Mouse (Mus musculus) left cerebral cortex, postnatal 25 days (tissue): ENCODE data around the gene Tmem254a. TPM values are rescaled to one million over a fixed set of nuclear protein-coding genes. Genes with fewer than 3 reads are reported as not detected.
"Not testable (repeated sequence)": the region's sequence is repeated elsewhere in the genome, so short reads cannot be mapped to it uniquely, and the experiment has no call there.

Experiments used
- DNase-seq, 2 experiments: peaks; one replicate each; pipeline ENCODE4 v3.0.0; 2022; ENCODE audit warnings: low spot score in 2 of 2, mixed read lengths in 1 of 2
- intact Hi-C: fragments of 180-260 bp; cut with DNase I; formaldehyde crosslinking; loops from one replicate; pipeline ENCODE4 v1.15.1; 2025
- total RNA-seq, 2 experiments: library from RNA; stranded (reverse); gene quantifications; 2 replicates each; pipeline ENCODE4 v1.2.3; 2021

Tmem254a gene
- total RNA-seq = 10 to 100 TPM in 1 of 2 experiments, 1 to 10 TPM in 1; 5.7 to 11.0 TPM

DNA sequence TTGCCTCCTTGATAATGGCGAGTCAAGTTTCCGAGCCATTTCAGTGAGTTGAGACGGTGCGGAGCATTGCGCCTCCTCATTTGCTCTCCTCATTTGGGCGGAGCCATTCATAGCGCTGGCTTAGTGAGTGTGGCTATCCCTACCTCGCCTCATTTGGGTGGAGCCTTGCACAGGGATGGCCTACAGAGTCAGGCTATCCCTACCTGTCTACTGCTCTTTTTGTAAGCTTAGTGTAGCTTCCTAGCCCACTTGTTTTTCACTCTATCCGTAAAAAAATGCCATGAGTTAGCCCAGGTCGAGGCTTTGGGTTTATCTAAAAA is at the start of gene Tmem254a:
Tmem254a (minus strand) TSS at position 111 of the 320 bp plus-strand sequence.
- DNase-seq, intact Hi-C loops: not testable (repeated sequence)

GRCm38 (mm10) chr14:25957861-25958260 is 30.4 kb upstream of the Tmem254a start:
- DNase-seq, intact Hi-C loops: not testable (repeated sequence)

GRCm38 (mm10) chr14:25938004-25938403 is 10.5 kb upstream of the Tmem254a start, which contains the start of gene Cphx1:
Gene Cphx1 (plus strand): TSS chr14:25938304.
- intact Hi-C loops, DNase-seq: not testable (repeated sequence)

GRCm38 (mm10) chr14:25936867-25937630 is 9.6 kb upstream of the Tmem254a start:
- DNase-seq, intact Hi-C loops: not testable (repeated sequence)

DNA sequence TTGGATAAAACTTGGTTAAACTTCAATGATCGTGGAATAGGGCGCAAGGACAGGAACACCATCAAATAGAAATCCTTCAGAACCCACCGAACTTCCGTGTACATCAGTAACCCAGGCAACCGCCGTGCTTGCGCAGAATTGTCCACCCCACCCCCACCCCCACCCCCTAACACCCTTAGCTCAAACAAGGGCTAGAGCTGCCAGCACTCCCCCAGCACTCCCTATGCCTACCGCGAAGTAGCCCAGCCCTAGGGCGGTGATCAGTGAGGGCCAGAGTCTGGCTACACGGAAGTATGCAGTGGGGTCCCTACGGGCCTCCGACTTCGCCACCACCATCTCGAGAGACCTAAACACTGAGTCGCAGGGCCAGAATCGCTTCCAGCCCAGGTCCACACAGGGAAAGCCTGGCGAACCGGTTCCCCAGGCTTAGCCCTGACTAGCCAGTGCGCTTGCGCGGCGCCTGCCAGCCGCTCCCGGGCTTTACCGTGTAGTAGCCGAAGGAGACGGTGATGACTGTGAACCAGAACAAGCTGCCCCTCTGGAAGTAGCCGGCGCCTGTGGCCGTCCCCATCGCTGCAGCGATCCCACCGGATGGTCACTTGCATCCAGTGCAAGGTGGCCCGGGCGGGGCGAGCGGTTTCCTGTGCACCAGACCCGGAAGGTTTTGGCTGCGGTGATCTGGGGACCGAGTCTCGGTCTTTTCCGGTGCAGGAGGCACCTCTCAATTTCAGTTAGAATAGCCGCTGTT is 484 bp downstream of the Tmem254a start:
- DNase-seq, intact Hi-C loops: not testable (repeated sequence)

DNA sequence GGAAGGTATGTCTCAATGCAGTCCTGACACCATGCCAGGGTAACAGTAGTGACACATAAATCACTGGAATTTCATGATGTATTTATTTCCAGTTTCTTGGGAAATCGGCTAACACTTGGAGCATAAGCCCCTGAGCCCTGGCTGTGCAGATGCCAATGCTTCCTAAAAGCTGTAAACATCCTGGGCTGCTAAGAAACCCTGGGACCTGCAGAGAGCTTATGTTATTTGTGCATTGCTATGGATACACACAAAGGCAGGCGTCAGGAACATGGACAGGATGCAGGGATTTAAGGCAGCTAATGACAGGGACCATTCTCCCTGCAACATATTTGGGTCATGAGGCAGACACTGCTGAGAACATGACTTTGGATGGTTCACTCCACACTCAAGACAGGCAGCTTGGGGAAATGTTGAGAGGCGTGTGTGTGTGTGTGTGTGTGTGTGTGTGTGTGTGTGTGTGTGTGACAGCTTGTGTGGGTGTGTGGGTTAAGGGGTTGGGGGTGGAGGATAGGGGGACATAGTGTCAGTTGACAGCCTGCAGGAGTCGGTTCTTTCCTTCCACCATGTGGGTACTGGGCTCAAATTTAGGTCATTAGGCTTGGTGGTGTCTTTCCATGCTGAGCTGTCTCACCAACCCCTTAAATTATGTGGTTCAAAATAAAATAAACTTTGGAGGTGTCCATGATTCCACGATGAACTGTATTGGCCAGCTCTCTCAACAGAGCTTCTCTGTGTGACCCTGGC is 8.9 kb downstream of the Tmem254a start:
- intact Hi-C loops = not testable (repeated sequence)

DNA sequence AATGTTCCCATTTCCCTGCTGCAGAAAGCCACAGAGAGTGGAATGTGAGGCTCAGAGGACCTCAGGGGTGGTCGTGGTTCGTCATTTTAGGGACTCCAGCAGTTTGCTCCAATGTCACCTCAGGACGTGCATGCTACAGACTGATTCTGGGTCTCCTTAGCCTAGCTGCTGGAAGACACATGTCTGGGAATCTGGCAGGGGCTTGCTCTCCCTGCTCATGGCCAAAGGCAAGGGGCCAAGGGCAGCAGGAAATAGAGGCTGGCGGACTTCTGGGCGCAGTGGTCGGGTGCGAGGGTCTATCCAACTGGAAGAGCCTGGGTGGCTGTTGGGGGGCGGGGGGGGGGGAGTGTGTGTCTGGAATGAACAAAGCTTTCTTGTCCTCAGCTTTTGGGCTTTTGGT is 18.5 kb downstream of the Tmem254a start:
- intact Hi-C loops, DNase-seq: not testable (repeated sequence)

More for the DNA sequence above, 8.9 kb downstream of the Tmem254a start:
- not testable (repeated sequence) for DNase-seq

DNA sequence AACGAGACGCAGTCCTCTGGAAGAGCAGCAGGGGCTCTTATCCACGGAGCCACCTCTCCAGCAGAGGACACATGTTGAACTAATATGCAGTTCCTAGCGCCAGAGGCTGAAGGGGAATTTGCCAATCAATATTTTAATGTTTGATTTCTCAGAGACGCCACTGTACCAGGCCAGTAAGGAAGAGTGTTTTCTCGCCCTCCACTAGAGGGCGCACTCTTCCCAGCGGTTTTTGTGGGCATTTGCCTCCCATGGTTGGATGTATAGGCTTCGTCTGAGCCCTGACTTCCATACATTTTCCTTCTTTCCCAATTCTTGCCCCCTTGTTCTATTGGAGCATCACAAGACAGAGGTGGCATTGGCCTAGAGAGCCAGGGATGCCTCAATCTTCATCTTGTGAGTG is 20.2 kb downstream of the Tmem254a start:
- intact Hi-C loops, DNase-seq: not testable (repeated sequence)

DNA sequence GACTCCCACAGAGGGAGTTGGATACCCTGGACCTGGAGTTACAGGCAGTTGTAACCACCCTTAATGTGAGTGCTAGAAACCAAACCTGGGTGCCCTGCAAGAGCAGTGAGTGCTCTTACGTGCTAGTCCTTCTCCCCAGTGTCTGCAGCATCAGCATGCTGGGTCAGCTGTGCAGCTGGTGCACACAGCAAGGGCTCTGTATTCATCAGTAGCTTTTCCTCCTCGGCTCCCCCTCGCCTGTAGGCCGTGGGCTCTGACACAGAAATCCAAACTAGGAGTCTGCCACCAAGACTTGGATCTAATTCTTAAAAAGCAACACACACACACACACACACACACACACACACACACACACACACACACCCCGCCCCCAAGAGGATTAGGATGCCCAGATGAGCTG is 22.2 kb downstream of the Tmem254a start:
- peak; percentile 0 to 11 for DNase-seq
- intact Hi-C loops = not testable (repeated sequence)

GRCm38 (mm10) chr14:25903000-25903399 is 24.5 kb downstream of the Tmem254a start, which contains the start of gene Plac9a:
Gene Plac9a (minus strand): TSS chr14:25903100.
- intact Hi-C loops, DNase-seq: not testable (repeated sequence)

GRCm38 (mm10) chr14:25895686-25896085 is 31.8 kb downstream of the Tmem254a start:
- DNase-seq, intact Hi-C loops: not testable (repeated sequence)

- intact Hi-C loops, DNase-seq: not testable (repeated sequence)
Observed at GRCm38 (mm10) chr14:25894566-25894965, 32.9 kb downstream of the Tmem254a start.

DNA sequence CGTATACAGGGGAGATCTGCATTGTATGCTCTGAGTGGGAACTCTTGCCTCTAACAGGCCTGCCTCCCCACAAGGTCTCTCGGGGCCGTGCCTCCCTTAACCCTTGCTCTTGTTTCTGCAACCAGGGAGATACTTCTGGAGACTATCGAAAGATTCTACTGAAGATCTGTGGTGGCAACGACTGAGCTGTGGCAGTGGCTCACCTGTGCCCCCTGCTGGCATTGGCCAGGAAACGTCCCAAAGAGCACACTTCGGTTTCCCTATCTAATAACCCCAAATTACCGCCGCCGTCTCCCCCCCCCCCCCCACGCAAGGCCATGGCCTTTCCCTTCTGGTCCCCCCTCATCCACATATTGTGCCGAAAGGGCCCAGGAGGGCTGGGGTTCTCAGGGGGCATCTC is 41.6 kb downstream of the Tmem254a start:
- intact Hi-C loops, DNase-seq: not testable (repeated sequence)

- intact Hi-C loops, DNase-seq: not testable (repeated sequence)
Observed at GRCm38 (mm10) chr14:25881769-25882168, 45.7 kb downstream of the Tmem254a start.

GRCm38 (mm10) chr14:25876640-25877039 is 50.8 kb downstream of the Tmem254a start:
- intact Hi-C loops, DNase-seq: not testable (repeated sequence)

Other genes with a start within 250 kb of the Tmem254a start
- 10 to 100 TPM; 22.5 to 22.7 TPM for gene Ppif, start 233.5 kb downstream of the Tmem254a start, total RNA-seq
- 10 to 100 TPM; 45.7 to 51.3 TPM for gene Zcchc24, start 158.6 kb downstream of the Tmem254a start, total RNA-seq
- 10 to 100 TPM; 29.8 to 34.8 TPM for gene Anxa11, start 85.5 kb downstream of the Tmem254a start, total RNA-seq
- gene Plac9a, start 24.6 kb downstream of the Tmem254a start, total RNA-seq = not detected
- gene Cphx1, start 10.6 kb upstream of the Tmem254a start, total RNA-seq = not detected
- under 1 TPM; 0.64 to 0.73 TPM for gene Duxbl1, start 50.9 kb upstream of the Tmem254a start, total RNA-seq
- gene Gm9780, start 115.0 kb upstream of the Tmem254a start, total RNA-seq = 1 to 10 TPM; 2.9 to 5.4 TPM
- gene Tmem254c, start 139.7 kb upstream of the Tmem254a start, total RNA-seq = 10 to 100 TPM; 26.8 to 34.2 TPM
- not detected for gene Cphx2, start 153.8 kb upstream of the Tmem254a start, total RNA-seq
- gene Cphx3, start 154.6 kb upstream of the Tmem254a start, total RNA-seq = not detected
- under 1 TPM; 0.43 to 0.78 TPM for gene Duxbl2, start 190.7 kb upstream of the Tmem254a start, total RNA-seq